Mouse (Mus musculus): Measurements from ENCODE around the gene Qrich2.
A peak's percentile ranks its signal among the peaks of the same experiment; 100 is the strongest.
"Not testable (repeated sequence)": the region's sequence is repeated elsewhere in the genome, so short reads cannot be mapped to it uniquely, and the experiment has no call there.

Gene Qrich2

GRCm38 (mm10) chr11:116466141-116466540, at the start of gene Qrich2:
Gene Qrich2, minus strand, starts transcription at chr11:116466241.
- DNase-seq, result no peak

GRCm38 (mm10) chr11:116515330-116516020, 49.4 kb upstream of the Qrich2 start:
- DNase-seq, result peak; percentile 81

GRCm38 (mm10) chr11:116513531-116514038, 47.5 kb upstream of the Qrich2 start:
- no peak for DNase-seq

GRCm38 (mm10) chr11:116512987-116513386, 46.9 kb upstream of the Qrich2 start:
- DNase-seq, result no peak

- no peak for DNase-seq
Observed at GRCm38 (mm10) chr11:116512154-116512553, 46.1 kb upstream of the Qrich2 start.

GRCm38 (mm10) chr11:116511301-116511868, 45.3 kb upstream of the Qrich2 start:
- DNase-seq, result no peak

- DNase-seq, result no peak
Observed at GRCm38 (mm10) chr11:116508689-116509088, 42.6 kb upstream of the Qrich2 start.

GRCm38 (mm10) chr11:116506151-116506875, 40.3 kb upstream of the Qrich2 start:
- DNase-seq, result no peak

GRCm38 (mm10) chr11:116505573-116505972, 39.5 kb upstream of the Qrich2 start:
- no peak for DNase-seq

GRCm38 (mm10) chr11:116504516-116504915, 38.5 kb upstream of the Qrich2 start:
- DNase-seq, result no peak

GRCm38 (mm10) chr11:116501005-116501746, 35.1 kb upstream of the Qrich2 start:
- DNase-seq, result no peak

GRCm38 (mm10) chr11:116499018-116499417, 33.0 kb upstream of the Qrich2 start:
- DNase-seq, result no peak

GRCm38 (mm10) chr11:116498596-116498995, 32.6 kb upstream of the Qrich2 start:
- no peak for DNase-seq

GRCm38 (mm10) chr11:116497313-116497712, 31.3 kb upstream of the Qrich2 start:
- DNase-seq, result no peak

- DNase-seq, result no peak
Observed at GRCm38 (mm10) chr11:116494474-116495174, 28.6 kb upstream of the Qrich2 start.

- no peak for DNase-seq
Observed at GRCm38 (mm10) chr11:116493795-116494252, 27.8 kb upstream of the Qrich2 start, which contains the start of gene Prpsap1. Gene Prpsap1, minus strand, starts transcription at chr11:116494202.

GRCm38 (mm10) chr11:116493191-116493590, 27.1 kb upstream of the Qrich2 start:
- no peak for DNase-seq

GRCm38 (mm10) chr11:116492507-116492906, 26.5 kb upstream of the Qrich2 start:
- DNase-seq, result not testable (repeated sequence)

GRCm38 (mm10) chr11:116491338-116491737, 25.3 kb upstream of the Qrich2 start:
- no peak for DNase-seq

- peak; percentile 81 for DNase-seq
Observed at GRCm38 (mm10) chr11:116490232-116491107, 24.4 kb upstream of the Qrich2 start.

- DNase-seq, result no peak
Observed at GRCm38 (mm10) chr11:116489771-116490231, 23.8 kb upstream of the Qrich2 start.
